Mouse (Mus musculus) heart, postnatal 0 days (tissue): ENCODE measurements at regions not wholly inside any gene's neighbourhood (a gene's known extent, or its start where the extent isn't known, plus 50 kb on each side); places are given as distances from the start of the nearest gene placed in this dataset.

Source experiments
- ATAC-seq: fragments of 200-750 bp; cut with Nextera tagmentation; 2 replicates; pipeline ENCODE4 v1.8.0; 2017; ENCODE audit warnings: low read depth, moderate number of reproducible peaks, moderate library complexity; ENCODE audit not compliant: insufficient read depth
- DNase-seq: peaks from one replicate; pipeline ENCODE4 v3.0.0-alpha.2; 2016; ENCODE audit warnings: low spot score
- H3K27ac ChIP-seq: fragments of 300-500 bp; sonication (generic); 2 replicates; pipeline ENCODE4 v1.5.1; 2014; ENCODE audit warnings: low read depth, mild to moderate bottlenecking
- H3K27me3 ChIP-seq: fragments of 300-500 bp; sonication (generic); 2 replicates; pipeline ENCODE4 v1.6.1; 2014; ENCODE audit warnings: low read length, mixed read lengths; ENCODE audit not compliant: control insufficient read depth, insufficient read depth
- H3K36me3 ChIP-seq: fragments of 300-500 bp; sonication (generic); replicated peaks from 2 replicates; pipeline ENCODE4 v1.6.1; 2014; ENCODE audit warnings: low read length, mixed read lengths; ENCODE audit not compliant: control insufficient read depth, insufficient read depth
- H3K4me1 ChIP-seq: fragments of 300-500 bp; sonication (generic); 2 replicates; pipeline ENCODE4 v1.6.1; 2014; ENCODE audit warnings: antibody characterized with exemption; ENCODE audit not compliant: control insufficient read depth, insufficient read depth
- H3K4me2 ChIP-seq: fragments of 300-500 bp; sonication (generic); 2 replicates; pipeline ENCODE4 v1.6.1; 2014; ENCODE audit warnings: low read depth, mild to moderate bottlenecking, low read length, moderate library complexity
- H3K4me3 ChIP-seq: fragments of 300-500 bp; sonication (generic); 2 replicates; pipeline ENCODE4 v1.5.1; 2014; ENCODE audit warnings: low read depth, low read length
- H3K9ac ChIP-seq: fragments of 300-500 bp; sonication (generic); replicated peaks from 2 replicates; pipeline ENCODE4 v1.6.1; 2014; ENCODE audit warnings: low read depth, low read length, mixed read lengths
- H3K9me3 ChIP-seq: fragments of 300-500 bp; sonication (generic); replicated peaks from 2 replicates; pipeline ENCODE4 v1.6.1; 2016; ENCODE audit warnings: low read length; ENCODE audit not compliant: control insufficient read depth
- CTCF ChIP-seq: IDR thresholded peaks from 2 replicates; pipeline ENCODE4 v1.5.1; 2016; ENCODE audit warnings: antibody characterized with exemption, control low read depth, low read depth
- EP300 ChIP-seq: IDR thresholded peaks from 2 replicates; pipeline ENCODE4 v1.6.1; 2016; ENCODE audit warnings: antibody characterized with exemption, low read depth
- WGBS: fragments of 180-500 bp; shearing (Covaris S2); extraction: QIAGEN DNeasy Blood & Tissue Kit; methylation state at CpG from one replicate; pipeline ENCODE4 v1.1.7; 2014; 5-methylcytosine and 5-hydroxymethylcytosine counted together

GRCm38 (mm10) chr11:71389659-71390058 lies 159.1 kb upstream of the Nlrp1b start:
- H3K4me2 ChIP-seq, result no peak overlapping the region
- 28% methylated on average over 7 of the region's 7 CpGs for WGBS
- no peak overlapping the region for H3K9ac ChIP-seq
- no peak overlapping the region for H3K4me3 ChIP-seq
- no peak for TF ChIP-seq EP300
- TF ChIP-seq CTCF, result no peak
- no peaks in the 10 kb centered on the region for H3K36me3 ChIP-seq
- DNase-seq, result no peak
- H3K27ac ChIP-seq, result no peak overlapping the region
- no peaks in the 10 kb centered on the region for H3K9me3 ChIP-seq
- ATAC-seq, result no peak
- no peaks in the 10 kb centered on the region for H3K27me3 ChIP-seq
- no peaks in the 10 kb centered on the region for H3K4me1 ChIP-seq

- DNase-seq (no peak), ATAC-seq (no peak)
- Histone ChIP-seq H3K4me1 (no peaks in the 10 kb centered on the region), H3K27ac (no peak overlapping the region), H3K36me3 (no peaks in the 10 kb centered on the region), H3K27me3 (no peaks in the 10 kb centered on the region), H3K9me3 (no peaks in the 10 kb centered on the region), H3K4me3 (no peak overlapping the region), H3K9ac (no peak overlapping the region), H3K4me2 (no peak overlapping the region)
- WGBS, result 62% methylated on average over 3 of the region's 3 CpGs
- TF ChIP-seq CTCF (no peak), EP300 (no peak)
Measured at GRCm38 (mm10) chr11:71390151-71390550, 159.6 kb upstream of the Nlrp1b start.

- no peaks in the 10 kb centered on the region for H3K9me3 ChIP-seq
- no peak overlapping the region for H3K4me2 ChIP-seq
- H3K4me1 ChIP-seq, result no peaks in the 10 kb centered on the region
- H3K9ac ChIP-seq, result no peak overlapping the region
- no peaks in the 10 kb centered on the region for H3K36me3 ChIP-seq
- no peak for DNase-seq
- no peak for ATAC-seq
- no peaks in the 10 kb centered on the region for H3K27me3 ChIP-seq
- H3K27ac ChIP-seq, result no peak overlapping the region
- no peak for TF ChIP-seq CTCF
- no peak for TF ChIP-seq EP300
- H3K4me3 ChIP-seq, result no peak overlapping the region
- 52% methylated on average over 3 of the region's 3 CpGs for WGBS
Measured at GRCm38 (mm10) chr11:71390616-71391015, 160.1 kb upstream of the Nlrp1b start.

- no peak for TF ChIP-seq EP300
- TF ChIP-seq CTCF, result no peak
- Histone ChIP-seq H3K36me3 (no peaks in the 10 kb centered on the region), H3K4me2 (no peak overlapping the region), H3K9ac (no peak overlapping the region), H3K4me3 (no peak overlapping the region), H3K9me3 (no peaks in the 10 kb centered on the region), H3K4me1 (no peaks in the 10 kb centered on the region), H3K27ac (no peak overlapping the region), H3K27me3 (no peaks in the 10 kb centered on the region)
- ATAC-seq (no peak), DNase-seq (no peak)
- WGBS, result 55% methylated on average over 5 of the region's 5 CpGs
Measured at GRCm38 (mm10) chr11:71393406-71393805, 162.9 kb upstream of the Nlrp1b start.

GRCm38 (mm10) chr11:71395023-71395422 lies 164.5 kb upstream of the Nlrp1b start:
- Histone ChIP-seq H3K9me3 (no peaks in the 10 kb centered on the region), H3K9ac (no peak overlapping the region), H3K4me2 (no peak overlapping the region), H3K27me3 (no peaks in the 10 kb centered on the region), H3K27ac (no peak overlapping the region), H3K4me1 (no peaks in the 10 kb centered on the region), H3K4me3 (no peak overlapping the region), H3K36me3 (no peaks in the 10 kb centered on the region)
- DNase-seq (no peak), ATAC-seq (no peak)
- TF ChIP-seq EP300 (no peak), CTCF (no peak)
- 77% methylated on average over 4 of the region's 4 CpGs for WGBS

GRCm38 (mm10) chr11:71395631-71396030 lies 165.1 kb upstream of the Nlrp1b start:
- Histone ChIP-seq H3K27me3 (no peaks in the 10 kb centered on the region), H3K36me3 (no peaks in the 10 kb centered on the region), H3K27ac (no peak overlapping the region), H3K4me3 (no peak overlapping the region), H3K9me3 (no peaks in the 10 kb centered on the region), H3K4me1 (no peaks in the 10 kb centered on the region), H3K4me2 (no peak overlapping the region), H3K9ac (no peak overlapping the region)
- WGBS, result 38% methylated on average over 1 of the region's 1 CpGs
- ATAC-seq (no peak), DNase-seq (no peak)
- TF ChIP-seq EP300 (no peak), CTCF (no peak)
